Mouse (Mus musculus) cerebellum, adult 9-10 months (tissue): Measurements from ENCODE around the gene Cnpy3.
A peak's percentile ranks its signal among the peaks of the same experiment; 100 is the strongest.

Experiments
- DNase-seq: peaks from one replicate; pipeline ENCODE4 v3.0.0; 2022

Gene Cnpy3

GRCm38 (mm10) chr17:46712442-46712841 lies 39.6 kb downstream of the Cnpy3 start:
- no peak for DNase-seq

GRCm38 (mm10) chr17:46711612-46712271 lies 40.3 kb downstream of the Cnpy3 start:
- no peak for DNase-seq

GRCm38 (mm10) chr17:46710959-46711597 lies 40.9 kb downstream of the Cnpy3 start, which contains the start of gene Pex6:
Gene Pex6 (plus strand): TSS chr17:46711463.
- peak; percentile 92 for DNase-seq

DNA sequence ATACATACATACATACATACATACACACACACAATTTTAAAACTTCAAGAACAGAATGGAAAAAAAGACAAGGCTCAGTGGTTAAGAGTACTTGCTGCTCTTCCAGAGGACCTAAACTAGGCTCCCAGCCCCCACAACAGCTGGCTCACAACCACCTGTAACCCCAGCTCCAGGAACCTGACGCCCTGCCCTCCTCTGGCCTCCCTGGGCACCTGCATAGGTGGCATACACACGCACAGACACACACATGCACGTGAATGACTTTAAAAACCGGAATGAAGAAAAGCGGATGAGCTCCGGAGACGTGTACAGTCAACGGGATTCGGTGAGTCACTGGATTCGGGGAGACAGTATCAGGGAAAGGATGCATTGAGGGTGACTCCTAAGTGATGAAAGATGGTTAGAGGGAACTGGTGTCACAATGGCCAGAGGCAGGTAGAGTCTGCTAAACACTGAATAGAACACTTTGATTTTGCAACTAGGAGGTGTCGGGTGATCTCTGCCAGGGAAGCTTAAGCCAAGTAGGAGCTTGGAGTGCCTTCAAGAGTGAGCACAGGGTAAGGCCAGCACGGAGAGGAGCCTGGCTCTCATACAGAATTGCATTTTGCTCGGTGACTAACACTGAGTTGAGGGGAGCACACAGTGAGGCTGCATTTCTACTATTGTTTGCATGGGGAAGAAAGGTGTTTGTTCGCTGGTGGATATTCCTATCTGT lies 45.5 kb downstream of the Cnpy3 start:
- DNase-seq, result no peak

DNA sequence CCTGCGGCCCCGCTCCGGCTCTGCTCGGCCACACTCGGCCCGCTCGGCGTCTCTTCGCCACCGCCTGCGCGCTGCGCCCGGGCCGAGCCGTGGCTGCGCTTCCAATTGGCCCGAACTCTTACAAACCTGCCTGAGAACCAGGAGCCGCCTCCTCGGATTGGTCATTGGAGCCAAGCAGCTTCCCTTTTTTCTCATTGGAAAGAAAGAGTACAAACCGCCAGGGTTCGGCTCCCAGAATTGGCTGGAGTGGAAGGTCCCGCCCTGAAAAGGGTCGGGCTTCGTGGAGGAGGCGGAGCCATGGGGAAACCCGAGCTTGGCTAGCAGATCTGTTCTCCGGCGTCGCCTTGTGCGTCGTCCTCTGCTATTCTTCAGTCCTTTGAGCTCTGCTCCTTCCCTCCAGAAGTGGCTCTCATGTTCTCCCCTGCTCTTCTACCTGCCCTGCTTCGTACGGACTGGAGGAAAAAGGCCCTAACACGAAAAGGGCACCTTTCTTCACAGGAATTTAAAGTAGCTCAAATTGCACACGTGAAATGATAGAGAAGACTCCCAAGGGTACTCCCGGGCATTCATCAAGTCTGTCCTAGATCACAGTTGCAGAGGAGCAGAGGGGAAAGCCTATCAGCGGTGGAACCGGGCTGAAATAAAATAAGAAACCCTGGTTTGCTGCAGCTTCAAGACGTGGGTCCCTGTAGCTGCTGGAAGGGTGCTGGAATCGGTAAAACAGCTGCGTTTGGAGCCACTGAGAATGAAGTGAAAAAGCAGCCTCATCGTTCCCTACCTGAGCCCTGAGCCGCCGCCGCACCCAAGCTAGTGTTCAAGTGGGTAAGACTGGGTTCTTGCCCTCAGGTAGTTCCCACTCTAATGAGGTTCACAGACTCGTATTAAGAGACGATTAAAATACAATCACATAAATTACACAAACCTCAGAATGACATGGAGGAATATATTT lies 46.9 kb downstream of the Cnpy3 start, which contains the start of gene Ppp2r5d:
Gene Ppp2r5d (minus strand): TSS at position 225 of the 949 bp plus-strand sequence.
- DNase-seq, result peak; percentile 99

GRCm38 (mm10) chr17:46703971-46704886 lies 47.8 kb downstream of the Cnpy3 start:
- no peak for DNase-seq

GRCm38 (mm10) chr17:46702506-46702905 lies 49.5 kb downstream of the Cnpy3 start:
- DNase-seq, result no peak

- DNase-seq, result no peak
These were observed 49.9 kb downstream of the Cnpy3 start for GRCm38 (mm10) chr17:46702100-46702499.

- no peak for DNase-seq
These were observed 50.5 kb downstream of the Cnpy3 start for GRCm38 (mm10) chr17:46701489-46701888.

DNA sequence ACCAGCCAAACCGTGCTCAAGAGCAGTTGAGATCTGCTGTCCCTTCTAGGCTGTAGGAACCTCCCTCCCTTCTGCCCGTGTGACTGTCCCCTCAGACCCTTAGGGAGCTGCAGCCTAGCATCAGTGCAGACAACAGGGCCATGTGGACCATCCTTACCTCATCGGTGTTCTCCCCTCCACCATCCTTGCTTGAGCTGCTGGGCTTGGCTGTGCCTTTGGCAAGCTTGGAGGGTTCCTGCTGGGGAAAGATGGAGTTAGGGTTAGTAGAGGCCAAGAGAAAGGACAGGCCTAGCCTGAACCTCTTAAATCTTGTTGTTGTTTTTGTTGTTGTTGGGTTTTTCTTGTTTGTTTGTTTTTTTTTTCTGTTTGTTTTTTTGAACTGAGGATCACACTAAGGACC lies 52.1 kb downstream of the Cnpy3 start:
- no peak for DNase-seq

- DNase-seq, result no peak
These were observed 52.8 kb downstream of the Cnpy3 start for GRCm38 (mm10) chr17:46699245-46699644.

GRCm38 (mm10) chr17:46698515-46698914 lies 53.5 kb downstream of the Cnpy3 start:
- no peak for DNase-seq

DNA sequence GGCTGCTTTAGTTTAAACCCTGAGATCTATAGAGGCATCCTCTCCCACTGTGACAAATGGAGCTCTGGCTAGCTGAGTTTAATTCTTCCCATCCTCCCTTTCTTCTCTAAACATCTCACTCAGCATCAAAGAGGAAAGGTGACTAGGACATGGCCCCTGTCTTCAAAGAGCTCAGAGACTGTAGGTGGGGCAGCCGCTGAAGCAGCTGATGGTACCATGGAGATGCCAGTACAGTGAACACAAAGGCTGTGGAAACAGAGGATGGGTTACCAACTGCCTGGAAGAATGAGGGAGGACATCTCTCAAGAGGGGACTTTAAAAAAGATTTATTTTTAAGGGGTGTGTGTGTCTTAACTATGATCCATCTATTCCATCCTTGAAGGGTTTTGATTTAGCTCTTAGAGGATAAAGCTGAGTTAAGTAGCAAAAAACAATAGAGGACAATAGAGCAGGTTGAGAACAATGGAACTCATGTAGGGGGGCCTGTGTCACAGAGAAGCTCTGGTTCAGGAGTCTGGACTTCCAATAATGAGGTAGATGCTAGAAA lies 57.4 kb downstream of the Cnpy3 start:
- no peak for DNase-seq

DNA sequence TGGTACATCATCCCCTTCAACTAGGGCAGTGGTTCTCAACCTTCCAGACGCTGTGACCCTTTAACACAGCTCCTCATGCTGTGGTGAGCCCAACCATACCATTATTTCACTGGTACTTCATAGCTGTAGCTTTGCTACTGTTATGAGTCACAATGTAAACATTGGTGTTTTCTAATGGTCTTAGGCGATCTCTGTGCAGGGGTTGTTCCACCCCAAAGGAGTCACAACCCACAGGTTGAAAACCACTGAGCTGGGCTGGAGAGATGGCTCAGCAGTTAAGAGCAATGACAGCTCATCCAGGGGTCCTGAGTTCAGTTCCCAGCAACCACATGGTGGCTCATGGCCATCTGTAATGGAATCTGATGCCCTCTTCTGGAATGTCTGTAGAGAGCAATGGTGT lies 60.6 kb downstream of the Cnpy3 start:
- no peak for DNase-seq

GRCm38 (mm10) chr17:46690665-46691064 lies 61.3 kb downstream of the Cnpy3 start:
- no peak for DNase-seq

GRCm38 (mm10) chr17:46685913-46686312 lies 66.1 kb downstream of the Cnpy3 start:
- DNase-seq, result no peak
